Mouse (Mus musculus) cerebellum, postnatal 4 days (tissue): ENCODE measurements at regions not wholly inside any gene's neighbourhood (a gene's known extent, or its start where the extent isn't known, plus 50 kb on each side); places are given as distances from the start of the nearest gene placed in this dataset.

Source experiments
- DNase-seq, 2 experiments: peaks; one replicate each; pipeline ENCODE4 v3.0.0; 2022; ENCODE audit warnings: low spot score in 2 of 2, mixed read lengths in 1 of 2

DNA sequence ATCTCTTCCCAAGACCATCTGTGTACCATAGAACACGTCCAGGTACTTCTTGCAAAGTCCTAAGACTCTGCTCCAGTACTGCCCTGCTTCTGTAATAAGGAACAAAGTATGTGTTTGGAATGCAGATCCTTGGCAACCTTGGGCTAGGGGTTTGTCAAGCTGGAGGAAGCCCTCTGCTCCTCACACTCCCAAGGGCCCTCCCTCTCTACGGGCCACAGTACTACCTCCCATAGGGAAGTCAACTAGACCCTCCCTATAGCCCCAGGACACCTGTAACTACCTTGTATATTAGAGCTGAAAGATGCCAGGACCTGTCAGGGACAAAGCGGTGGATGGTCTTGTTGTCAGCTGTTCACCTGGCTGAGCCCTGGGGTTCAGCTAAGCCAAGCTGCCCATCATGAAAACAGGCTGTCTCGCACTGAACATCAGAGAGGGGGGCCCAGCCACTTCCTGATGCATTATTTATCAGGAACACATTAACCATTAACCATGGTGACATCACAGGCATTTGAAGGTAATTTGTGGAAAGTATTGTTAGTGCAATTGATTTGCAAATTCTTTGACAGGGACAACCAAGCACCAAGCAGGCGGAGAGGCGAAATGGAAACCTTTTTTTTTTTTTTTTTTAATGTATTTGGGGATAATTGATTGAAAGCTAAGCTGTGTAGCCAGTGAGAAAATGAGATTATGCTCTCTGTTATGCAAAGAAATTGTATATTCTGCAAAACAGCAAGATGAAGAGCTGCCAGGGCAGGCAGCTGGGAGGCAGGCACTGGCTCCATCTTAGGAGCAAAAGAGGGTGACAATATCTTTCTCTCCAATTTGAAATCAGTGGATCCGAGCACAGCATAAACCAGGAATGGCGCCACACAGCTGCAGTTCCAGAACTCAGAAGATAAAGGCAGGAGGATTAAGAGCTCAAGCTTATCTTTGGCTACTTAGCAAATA is 110.5 kb upstream of the Hs6st1 start:
- no peak for DNase-seq

DNA sequence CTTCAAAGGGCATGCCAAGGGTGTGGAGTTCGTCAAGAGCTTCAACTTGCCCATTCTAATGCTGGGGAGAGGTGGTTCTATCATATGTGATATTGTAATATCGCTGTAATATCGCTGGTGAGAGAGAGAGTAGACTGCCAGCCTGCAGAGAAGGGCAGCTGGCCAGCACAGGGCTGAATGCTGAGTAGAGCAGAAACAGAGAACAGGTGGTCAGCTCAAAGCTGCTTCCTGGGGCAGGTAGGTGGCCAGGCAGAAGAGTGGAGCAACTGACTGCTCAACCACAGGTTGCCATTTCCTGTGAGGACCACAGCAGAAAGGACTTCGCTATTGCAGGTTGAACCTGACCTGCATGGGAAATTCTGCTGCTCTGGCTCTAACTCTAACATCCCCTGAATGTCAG is 108.5 kb upstream of the Hs6st1 start:
- DNase-seq, result no peak

DNA sequence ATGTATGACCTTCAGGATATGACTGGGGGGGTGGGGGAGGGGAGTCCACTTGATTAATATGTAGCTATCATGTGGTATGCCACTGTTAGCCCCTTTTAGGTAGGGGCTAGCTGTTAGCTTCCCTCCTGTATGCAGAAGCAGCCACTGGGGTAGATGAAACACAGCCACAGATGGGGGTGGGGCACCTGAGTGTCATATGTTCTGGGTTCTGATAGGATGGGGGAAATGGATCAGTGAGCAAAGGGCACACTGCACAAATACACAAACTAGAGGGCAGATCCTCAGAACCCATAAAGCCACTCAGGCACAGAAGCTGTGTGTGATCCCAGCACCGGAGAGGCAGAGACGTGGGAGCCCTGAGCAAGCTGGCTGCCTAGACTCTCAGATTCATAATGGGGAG is 107.4 kb upstream of the Hs6st1 start:
- DNase-seq, result no peak

DNA sequence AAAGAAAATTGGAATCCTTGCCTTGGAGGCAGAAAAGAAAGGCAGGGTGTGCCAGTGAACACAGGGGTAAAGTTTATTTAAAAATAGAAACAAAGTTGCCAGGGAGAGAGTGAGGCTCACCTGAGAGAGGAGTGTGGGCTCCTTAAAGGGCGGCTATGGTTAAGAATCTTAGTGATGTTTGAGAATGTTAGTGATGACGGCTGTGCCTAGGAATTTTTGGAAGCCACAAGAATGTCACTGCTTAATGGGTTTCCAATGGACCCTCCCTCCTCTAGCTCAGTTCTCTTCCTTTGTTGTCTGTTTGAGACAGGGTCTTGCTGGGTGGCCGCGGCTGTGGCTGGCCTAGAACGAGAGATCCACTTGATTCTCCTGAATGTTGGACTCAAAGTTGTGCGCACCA is 106.3 kb upstream of the Hs6st1 start:
- DNase-seq, result no peak

DNA sequence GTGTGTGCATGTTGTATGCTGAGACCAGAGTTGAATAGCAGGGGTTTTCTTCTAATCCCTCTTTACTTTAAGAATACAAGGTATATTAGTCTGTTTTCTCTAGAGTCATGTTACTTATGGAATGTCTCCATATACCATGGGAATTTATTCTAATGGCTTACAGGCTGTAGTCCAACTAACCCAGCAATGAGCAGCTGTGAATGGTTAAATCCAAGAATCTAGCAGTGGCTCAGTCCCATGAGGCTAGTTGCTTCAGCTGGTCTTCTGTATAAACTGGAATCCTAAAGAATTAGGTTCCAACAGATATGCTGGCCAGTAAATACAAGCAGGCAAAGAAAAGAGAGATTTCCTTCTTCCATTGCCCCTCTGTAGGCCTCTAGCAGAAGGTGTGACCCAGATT is 99.7 kb upstream of the Hs6st1 start:
- no peak for DNase-seq

DNA sequence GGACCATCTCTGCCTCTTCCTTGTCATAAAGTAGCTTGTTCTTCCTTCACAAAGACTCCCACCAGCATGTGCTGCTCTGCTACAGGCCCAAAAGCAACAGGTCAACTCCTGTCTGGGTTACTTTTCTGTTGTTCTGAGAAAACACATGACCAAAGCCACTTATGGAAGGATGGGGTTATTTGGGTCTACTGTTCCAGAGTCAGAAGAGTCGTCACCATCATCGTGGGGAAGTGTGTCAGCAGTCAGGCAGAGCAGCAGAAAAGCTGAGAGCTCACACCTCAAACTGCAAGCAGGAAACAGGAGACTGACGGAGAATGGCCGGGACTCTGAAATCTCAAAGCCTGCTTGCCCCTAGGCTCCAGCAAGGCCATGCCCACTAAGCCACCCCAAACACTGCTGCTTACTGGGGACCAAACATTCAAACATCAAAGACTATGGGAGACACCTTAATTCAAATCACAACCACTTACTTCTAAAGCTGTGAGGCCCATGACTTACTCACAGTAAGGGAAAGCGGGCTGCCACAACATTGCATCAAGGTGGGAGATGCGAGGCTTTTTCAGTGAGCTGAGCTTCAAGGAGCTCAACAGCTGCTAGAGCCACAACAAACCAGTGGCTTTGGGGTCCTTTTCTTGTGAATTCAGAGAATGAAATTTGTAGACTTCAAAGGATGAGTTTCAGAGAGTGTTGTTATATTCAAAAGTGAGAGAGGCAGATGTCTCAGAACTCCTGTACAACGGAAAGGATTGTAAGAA is 96.6 kb upstream of the Hs6st1 start:
- DNase-seq, result no peak

DNA sequence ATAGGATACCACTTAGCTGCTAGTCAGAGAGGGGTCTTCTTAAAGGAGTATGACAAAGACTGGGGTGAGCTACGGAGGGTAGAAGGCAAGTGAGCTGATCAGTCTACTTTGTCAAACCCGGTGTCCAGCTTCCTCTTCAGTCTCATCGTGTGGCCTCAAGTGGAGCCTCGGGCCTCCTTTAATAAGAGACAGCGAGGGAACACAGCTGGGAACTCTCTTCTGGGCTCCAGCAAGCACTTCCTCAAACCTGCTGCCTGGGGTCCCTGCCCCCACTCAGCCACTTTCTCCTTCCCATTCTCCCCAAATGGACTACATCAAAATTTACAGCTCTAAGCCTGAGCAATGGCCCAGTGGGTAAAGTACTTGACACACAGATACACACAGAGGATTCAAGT is 96.0 kb upstream of the Hs6st1 start:
- DNase-seq, result no peak

DNA sequence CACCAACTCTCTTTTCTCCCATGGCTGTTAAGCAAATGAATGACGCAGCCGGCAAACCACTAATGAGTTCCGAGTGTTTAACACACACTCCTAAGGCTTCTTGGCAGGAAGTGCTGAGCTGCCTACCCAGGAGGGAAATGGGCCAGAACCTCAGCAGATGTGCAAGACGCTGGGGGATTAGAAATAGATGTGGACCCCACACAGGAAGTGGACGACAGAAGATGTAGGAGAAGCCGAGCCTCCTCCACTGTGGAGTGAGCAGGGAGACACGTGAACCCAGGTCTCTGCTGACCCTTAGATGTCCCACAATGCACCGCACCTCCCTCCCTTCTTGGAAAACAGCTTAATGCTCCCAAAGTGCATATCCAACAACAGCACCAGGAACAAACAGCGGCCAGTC is 94.8 kb upstream of the Hs6st1 start:
- DNase-seq, result no peak

DNA sequence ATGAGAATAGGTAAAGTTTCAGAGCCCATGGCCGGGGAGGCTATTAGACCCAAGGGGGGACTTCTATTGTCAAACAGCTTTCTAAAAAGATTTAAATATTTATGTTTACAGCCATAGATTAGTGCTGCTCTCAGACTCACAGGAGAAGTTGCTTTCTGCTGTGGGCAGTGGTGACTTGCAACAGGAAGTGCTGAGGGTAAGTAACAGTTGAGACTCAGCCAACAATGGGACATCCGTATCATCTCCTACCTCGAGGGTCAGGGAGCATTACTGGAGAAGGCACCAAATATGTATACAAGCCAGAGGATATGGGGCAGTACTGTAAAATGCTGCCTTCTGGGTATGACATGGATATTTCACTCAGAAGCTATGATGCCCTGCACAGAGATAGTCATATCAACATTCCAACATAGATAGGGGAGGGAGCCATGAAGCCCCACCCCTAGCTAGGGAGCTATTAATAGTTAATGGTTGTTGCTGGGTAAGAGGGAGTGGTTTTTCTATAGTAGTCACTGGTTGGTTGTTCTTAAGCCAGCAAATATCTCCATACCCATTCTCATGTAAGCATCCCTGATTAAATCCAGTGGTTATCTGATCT is 92.5 kb upstream of the Hs6st1 start:
- no peak for DNase-seq

DNA sequence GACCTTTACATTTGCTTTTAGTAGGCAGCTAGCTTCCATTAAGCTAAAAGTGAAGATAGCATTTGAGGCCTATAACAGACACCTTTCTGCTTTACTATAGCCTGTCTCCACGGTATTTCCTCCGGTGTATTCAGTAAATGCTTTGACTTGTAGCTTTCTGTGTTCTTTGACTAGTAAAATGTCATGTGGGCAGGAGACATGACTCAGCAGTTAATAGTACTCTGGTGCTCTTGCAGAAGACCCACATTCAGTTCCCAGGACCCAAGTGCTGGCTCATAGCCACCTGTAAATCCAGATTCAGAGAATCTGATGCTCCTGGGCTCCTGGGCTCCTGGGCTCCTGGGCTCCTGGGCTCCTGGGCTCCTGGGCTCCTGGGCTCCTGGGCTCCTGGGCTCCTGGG is 91.7 kb upstream of the Hs6st1 start:
- DNase-seq, result no peak

DNA sequence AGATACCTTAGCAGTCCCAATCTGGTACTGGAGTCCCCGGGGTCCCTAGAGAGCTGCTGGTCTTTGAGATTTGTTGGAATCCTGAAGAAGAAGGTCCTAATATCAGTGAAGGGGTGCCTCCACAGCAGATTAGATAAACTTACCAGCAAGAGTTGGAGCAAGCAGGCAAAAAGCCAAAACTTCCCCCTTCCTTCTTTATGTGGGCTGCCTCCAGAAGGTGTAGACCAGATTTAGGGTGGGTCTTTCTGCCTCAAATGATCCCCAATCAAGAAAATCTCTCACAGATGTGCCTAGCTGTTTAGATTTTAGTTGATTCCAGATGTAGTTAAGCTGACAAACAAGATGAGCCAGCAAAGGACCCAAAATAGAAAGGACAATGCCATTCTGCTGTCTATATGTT is 90.1 kb upstream of the Hs6st1 start:
- no peak for DNase-seq

DNA sequence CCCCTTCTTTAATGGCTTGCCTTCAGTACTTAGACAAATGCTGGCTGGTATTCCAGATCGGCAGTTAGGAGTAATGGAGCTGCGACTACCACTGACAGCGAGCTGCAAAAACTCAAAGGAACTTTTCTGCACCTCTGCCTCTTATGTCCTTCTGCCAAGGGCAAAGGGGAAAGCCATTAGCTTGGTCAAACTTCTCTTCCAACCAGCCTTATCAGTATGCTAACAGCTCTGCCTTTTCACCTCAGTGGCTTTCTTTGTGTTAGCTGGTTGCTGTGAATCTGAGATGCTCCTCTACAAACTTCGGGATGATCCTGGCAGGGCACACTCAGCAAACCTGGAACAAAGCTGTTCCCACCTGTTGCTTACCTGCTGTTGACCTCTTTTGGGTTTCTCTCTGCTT is 89.4 kb upstream of the Hs6st1 start:
- DNase-seq, result no peak

DNA sequence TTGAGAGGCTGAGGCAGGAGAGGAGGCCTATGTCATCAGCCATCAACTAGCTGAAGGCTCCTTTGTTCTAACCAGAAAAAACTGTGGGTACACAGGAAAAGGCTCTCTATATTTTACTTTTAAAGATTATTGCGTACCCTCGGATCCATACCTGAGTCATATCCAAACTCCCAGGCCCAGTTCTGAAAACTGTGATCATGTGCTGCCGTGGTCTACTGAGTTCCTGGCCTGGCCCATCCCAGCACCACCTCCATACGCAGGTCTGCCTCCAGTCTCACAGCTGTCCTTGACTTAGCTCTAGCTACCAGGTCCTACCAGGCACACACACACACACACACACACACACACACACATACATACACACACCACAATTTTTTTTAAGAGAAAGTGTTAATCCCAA is 87.0 kb upstream of the Hs6st1 start:
- DNase-seq, result no peak

DNA sequence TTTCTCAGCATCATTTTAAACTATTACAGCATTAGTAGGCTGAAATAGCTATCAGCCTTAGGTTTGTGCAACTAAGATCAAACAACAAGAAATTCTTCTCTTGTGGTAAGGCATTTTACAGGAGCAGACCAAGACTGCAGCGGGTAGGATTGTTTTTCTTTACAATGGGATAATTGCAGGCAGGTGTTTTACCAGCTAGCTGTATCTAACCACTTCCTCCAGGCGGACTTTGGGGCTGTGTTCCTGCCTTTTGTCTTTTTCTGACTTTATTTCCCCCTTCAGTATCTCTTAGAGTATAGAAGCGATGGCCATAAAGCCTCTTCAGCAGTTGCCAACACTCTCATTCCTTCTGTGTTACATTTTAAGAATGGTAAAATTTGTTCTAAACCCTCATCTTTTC is 84.8 kb upstream of the Hs6st1 start:
- DNase-seq, result no peak

DNA sequence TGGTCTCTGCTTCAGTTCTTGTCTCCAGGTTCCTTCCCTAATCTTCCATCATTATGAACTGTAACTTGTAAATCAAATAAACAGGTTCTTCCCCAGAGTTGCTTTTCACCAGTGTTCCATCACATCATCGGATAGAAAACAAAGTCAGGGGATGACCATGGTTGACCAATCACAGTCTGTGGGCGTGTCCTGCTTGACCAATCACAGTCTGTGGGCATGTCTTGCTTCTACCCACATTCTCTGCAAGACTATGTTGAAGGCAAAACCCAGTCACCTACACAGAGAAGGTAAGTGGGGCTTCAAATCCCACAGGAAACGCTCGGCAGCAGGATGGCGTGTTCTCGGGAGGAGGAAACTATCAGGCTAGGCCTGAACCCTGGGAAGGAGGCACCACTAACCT is 82.9 kb upstream of the Hs6st1 start:
- DNase-seq, result no peak

DNA sequence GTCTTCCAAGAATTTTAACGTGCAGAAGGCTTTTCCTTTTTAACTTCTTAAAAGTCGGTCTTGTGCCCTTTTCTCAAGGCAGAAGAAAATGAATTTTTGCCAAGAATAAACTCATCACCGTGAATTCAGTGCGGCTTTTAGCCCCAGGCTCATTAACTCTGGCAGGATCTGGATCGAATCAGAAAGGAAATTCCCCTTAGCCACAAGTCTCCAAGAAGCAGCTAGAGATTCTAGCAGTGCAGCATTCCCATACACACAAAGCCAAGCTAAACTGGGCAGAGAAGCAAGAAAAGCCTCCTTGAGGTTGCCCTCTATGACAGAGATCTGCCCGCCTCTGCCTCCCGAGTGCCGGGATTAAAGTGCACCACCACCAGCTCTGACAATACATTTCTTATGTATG is 81.5 kb upstream of the Hs6st1 start:
- DNase-seq, result no peak

DNA sequence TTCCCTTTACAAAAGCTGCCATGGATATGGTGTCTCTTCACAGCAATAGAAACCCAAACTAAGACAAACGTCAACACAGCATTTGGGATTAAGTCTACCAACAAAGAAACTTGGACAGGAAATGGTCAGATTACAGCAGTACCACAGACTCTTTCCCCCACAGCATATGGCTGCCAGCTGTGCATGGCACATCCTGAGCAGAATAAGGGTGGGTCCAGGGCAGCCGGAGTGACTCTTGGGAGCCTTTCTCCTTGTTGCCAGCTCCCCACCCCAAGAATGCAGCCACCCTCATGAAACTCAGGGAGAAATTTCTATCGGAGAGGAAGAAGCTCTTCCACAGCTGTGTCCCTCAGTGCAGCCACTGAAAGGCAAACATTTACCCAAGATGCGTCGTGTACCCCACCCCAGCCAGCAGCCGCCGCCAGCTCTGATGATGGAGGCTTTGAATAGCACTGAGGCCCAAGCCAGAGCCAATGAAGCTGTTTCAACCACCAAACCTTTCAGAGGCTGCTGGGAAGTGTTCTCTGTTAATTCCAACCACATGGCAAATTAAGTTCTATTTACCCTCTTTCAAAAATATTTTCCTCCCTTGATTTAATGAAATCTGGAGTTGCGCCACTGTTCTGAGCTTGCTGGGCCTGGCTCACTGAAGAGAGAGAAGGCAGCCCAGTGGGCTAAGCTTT is 75.8 kb upstream of the Hs6st1 start:
- no peak for DNase-seq

DNA sequence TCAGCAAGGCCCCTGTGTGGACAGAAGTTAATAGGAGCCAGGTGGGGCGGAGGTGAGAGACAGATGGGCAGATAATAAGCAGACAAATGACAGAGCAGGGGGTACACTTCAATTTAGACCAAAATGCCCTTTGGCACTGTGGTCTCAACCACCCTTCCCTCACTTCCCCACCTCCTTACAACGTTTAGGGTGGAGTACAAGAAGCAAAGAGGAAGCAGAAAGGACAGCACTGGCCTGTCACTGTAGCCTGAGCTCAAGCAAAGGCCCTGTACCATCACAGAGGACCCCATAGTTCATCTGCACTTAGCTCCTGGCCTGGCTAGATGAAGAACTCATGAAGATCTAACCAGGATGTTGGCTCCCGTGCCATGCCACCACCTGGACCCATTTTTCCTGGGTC is 75.3 kb upstream of the Hs6st1 start:
- DNase-seq, result no peak

DNA sequence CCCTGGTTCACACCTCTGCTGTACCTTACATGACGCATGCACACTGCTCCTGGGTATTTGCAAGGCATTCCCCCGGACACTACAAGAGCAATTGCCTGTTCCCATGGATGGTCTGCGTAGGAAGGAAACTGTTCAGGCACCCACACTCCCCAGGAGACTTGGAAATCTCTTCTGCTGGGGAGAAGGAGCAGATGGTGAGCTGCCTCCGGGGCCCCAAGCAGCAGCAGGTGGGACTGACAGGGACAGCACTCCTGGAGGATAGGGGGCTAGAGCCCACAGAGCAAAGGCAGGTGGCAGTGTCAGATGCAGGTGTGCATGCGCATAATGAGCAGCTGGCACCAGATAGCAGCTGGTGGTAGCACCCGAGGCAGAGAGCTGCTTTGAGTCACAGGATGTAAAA is 72.5 kb upstream of the Hs6st1 start:
- no peak for DNase-seq

DNA sequence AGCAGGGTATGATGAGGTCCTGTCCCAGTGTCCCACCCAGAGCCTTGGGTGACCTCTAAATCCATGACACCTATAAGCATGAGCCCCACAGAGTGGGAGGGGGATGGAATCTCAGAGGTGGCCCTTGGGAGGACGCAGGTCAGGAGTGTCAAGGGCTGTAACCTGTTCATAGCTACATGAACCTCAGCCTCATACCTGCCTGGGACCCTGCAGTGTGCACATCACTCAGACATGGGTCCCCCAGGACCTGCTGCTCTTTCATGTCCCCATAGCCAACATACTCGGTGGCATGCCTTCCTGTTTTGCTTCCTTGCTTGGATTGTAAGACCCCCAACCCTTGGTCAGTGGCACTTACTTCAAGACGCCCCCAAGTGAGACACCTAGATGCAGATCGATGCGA is 66.9 kb upstream of the Hs6st1 start:
- no peak for DNase-seq

DNA sequence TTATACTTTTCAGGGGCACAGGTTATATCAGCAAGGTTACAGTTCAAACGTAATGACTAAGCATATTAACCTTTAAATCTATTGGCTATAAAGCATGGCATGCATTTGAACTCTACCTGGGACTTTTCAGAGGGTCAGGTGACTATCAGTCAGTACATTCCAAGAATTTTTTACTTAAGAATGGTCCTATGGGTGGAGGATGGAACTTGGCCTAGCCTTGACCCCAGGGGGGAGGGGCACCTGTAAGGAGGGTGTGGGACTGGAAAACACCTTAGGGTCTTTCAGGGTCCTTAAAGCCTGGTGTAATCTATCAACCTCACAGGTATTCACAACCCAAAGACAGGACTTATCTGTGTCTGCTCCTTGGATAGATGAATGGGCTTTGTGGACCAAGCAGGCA is 66.4 kb upstream of the Hs6st1 start:
- DNase-seq, result no peak

DNA sequence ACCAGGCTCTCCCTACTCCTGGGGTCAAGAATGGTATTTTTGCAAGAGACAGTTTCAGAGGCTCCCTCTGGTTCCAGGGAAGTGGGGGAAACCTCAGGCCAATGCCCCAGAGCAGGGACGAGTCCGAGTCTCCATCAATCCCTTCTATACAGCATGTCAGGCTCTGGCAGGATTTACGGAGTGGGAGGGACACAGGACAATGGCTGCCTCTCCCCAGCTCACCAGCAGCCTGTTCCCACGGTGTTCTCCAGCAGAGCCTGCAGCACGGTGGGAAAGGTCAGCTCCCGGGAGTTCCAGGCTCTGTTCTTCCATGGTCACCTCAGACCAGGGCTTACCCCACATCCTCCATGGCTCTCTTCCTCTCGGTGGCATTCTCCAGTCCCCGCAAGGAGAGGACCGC is 64.6 kb upstream of the Hs6st1 start:
- no peak for DNase-seq
